Comparison of ENCODE assay signal across 10 mouse cellular contexts in the genomic region with DNA sequence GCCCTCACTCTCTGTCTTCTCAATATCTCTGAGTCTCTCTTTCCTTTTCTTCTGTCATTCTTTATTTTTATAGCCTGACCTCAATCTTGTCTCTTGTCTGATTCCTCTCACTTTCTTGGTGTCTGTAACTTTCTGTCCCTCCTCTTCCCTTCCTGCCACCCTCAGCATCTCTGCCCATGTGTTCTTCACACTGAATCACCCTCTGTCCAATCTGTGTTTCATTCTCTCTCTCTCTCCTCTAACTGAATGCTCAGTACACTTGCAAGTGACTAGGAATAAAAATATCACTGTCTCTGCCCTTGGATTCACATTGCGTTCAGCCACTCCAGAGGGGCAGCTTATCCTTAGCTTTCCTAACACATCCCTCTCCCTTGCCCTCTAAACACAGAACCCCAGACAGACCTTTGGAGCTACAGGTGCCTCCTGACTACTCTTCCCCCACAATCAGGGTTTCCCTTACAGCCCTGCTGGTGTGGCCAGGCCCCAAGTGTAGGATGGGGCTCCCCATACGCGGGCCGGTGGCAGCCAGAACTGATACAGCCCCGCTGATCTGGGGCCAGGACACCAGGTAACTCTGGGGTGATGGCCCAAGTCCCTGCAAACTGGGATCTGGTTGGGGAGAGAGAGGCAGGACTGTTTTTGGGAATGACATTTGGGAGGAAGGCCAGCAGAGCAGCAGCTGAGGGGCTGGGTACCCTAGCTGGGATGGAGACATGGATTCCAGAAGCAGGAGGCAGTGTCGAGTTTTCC. TPM values are rescaled to one million over a fixed set of nuclear protein-coding genes. Genes with fewer than 3 reads are reported as not detected.
DNase-seq lines count a peak whose midpoint lies in the region; ATAC-seq and TF ChIP-seq lines count a peak whose summit lies in the region.
"Had no signal": no experiment of that assay in that cellular context is flagged by ENCODE, and none has a peak within 500 bp of the region (broad histone marks: within the 10 kb centered on the region; RNA-seq: fewer than 3 reads in every experiment).

No protein-coding gene starts in this region.

- H3K4me3 ChIP-seq in liver, adult 2 months (ENCODE audit: insufficient read depth, low read depth, low read length): peak overlapping the region; percentile 40
- peak overlapping the region; percentile 92 for H3K4me3 ChIP-seq in heart, embryonic 11.5 days (ENCODE audit: low read depth, low read length)
- no peak overlapping the region for H3K4me3 ChIP-seq in limb, embryonic 14.5 days (replicated peaks; ENCODE audit: low read length)
- H3K4me3 ChIP-seq in stomach, embryonic 16.5 days (replicated peaks; ENCODE audit: low read length): peak overlapping the region; percentile 95

- 18% methylated on average over 6 of the region's 6 CpGs for WGBS in liver, adult 2 months
- 64% methylated on average over 6 of the region's 6 CpGs for whole genome bisulfite sequencing in heart, embryonic 11.5 days (ENCODE audit: insufficient replicate concordance)
- 78% methylated on average over 6 of the region's 6 CpGs for WGBS in limb, embryonic 14.5 days
- 78% methylated on average over 6 of the region's 6 CpGs for WGBS in stomach, embryonic 16.5 days

- no peak for TF ChIP-seq CTCF in liver, adult 2 months (IDR thresholded peaks at IDR 0.05; ENCODE audit: low read depth, low read length)

- H3K9ac ChIP-seq in liver, adult 2 months (ENCODE audit: low read depth, low read length): peak overlapping the region; percentile 96
- H3K9ac ChIP-seq in heart, embryonic 11.5 days (ENCODE audit: low read depth, low read length): peak overlapping the region; percentile 95
- peak overlapping the region; percentile 25; the same call in 1 of the 2 replicates for H3K9ac ChIP-seq in limb, embryonic 14.5 days (ENCODE audit: low read depth, low read length, severe bottlenecking)
- peak overlapping the region; percentile 61 for H3K9ac ChIP-seq in stomach, embryonic 16.5 days (ENCODE audit: low read length)

- peaks cover 17% of the 10 kb centered on the region for H3K79me2 ChIP-seq in liver, adult 2 months (ENCODE audit: control insufficient read depth, insufficient read depth, low read length)

- H3K27ac ChIP-seq in liver, adult 2 months (replicated peaks; ENCODE audit: insufficient read depth, low read depth, low read length): peak overlapping the region; percentile 98
- peak overlapping the region; percentile 94 for H3K27ac ChIP-seq in heart, embryonic 11.5 days (ENCODE audit: low read depth, low read length)
- H3K27ac ChIP-seq in limb, embryonic 14.5 days (replicated peaks; ENCODE audit: low read depth, low read length): no peak overlapping the region
- 0 out of 2 replicates have a peak overlapping the region, but pooled peaks have one; percentile 98 for H3K27ac ChIP-seq in stomach, embryonic 16.5 days (ENCODE audit: low read length)

- TF ChIP-seq POLR2A in liver, adult 2 months (IDR thresholded peaks at IDR 0.05; ENCODE audit: extremely low read depth, insufficient read depth, low read length): no peak
- TF ChIP-seq POLR2A in limb, embryonic 14.5 days (IDR thresholded peaks at IDR 0.05; ENCODE audit: borderline replicate concordance, extremely low read depth, insufficient read depth, insufficient read length): no peak

- peak overlapping the region; percentile 92 for H3K4me2 ChIP-seq in heart, embryonic 11.5 days
- H3K4me2 ChIP-seq in limb, embryonic 14.5 days (replicated peaks; ENCODE audit: low read depth, low read length, severe bottlenecking): peak overlapping the region; percentile 85
- peak overlapping the region; percentile 66 for H3K4me2 ChIP-seq in stomach, embryonic 16.5 days (ENCODE audit: low read depth, low read length)

- no peaks in the 10 kb centered on the region for H3K9me3 ChIP-seq in heart, embryonic 11.5 days (replicated peaks; ENCODE audit: control insufficient read depth, low read length)
- H3K9me3 ChIP-seq in limb, embryonic 14.5 days (ENCODE audit: control insufficient read depth, low read length): no peaks in the 10 kb centered on the region
- H3K9me3 ChIP-seq in stomach, embryonic 16.5 days (replicated peaks; ENCODE audit: control insufficient read depth, low read length): no peaks in the 10 kb centered on the region

- H3K36me3 ChIP-seq in liver, adult 2 months (ENCODE audit: control insufficient read depth, insufficient read depth, low read length): peaks cover 30% of the 10 kb centered on the region
- peaks cover 21% of the 10 kb centered on the region for H3K36me3 ChIP-seq in heart, embryonic 11.5 days (ENCODE audit: control insufficient read depth, insufficient read depth, low read length)
- H3K36me3 ChIP-seq in limb, embryonic 14.5 days (ENCODE audit: control insufficient read depth, insufficient read depth, low read length): peaks cover 37% of the 10 kb centered on the region
- peaks cover 8% of the 10 kb centered on the region; the same call in 1 of the 2 replicates for H3K36me3 ChIP-seq in stomach, embryonic 16.5 days (ENCODE audit: control insufficient read depth, insufficient read depth, low read length)

- H3K4me1 ChIP-seq in liver, adult 2 months (ENCODE audit: control insufficient read depth, insufficient read depth, low read length): peaks cover 16% of the 10 kb centered on the region
- peaks cover 20% of the 10 kb centered on the region for H3K4me1 ChIP-seq in heart, embryonic 11.5 days (ENCODE audit: control insufficient read depth, insufficient read depth, low read length)
- H3K4me1 ChIP-seq in limb, embryonic 14.5 days (ENCODE audit: control insufficient read depth, insufficient read depth, low read length): peaks cover 10% of the 10 kb centered on the region
- H3K4me1 ChIP-seq in stomach, embryonic 16.5 days (ENCODE audit: control insufficient read depth, insufficient read depth, low read length): peaks cover 22% of the 10 kb centered on the region

- no peak for ATAC-seq in heart, embryonic 11.5 days (replicated peaks; ENCODE audit: insufficient number of reproducible peaks, low FRiP score, low TSS enrichment)
- no peak for ATAC-seq in limb, embryonic 14.5 days (ENCODE audit: low FRiP score, low read depth)
- no peak for ATAC-seq in stomach, embryonic 16.5 days (ENCODE audit: insufficient read depth, low FRiP score)
- ATAC-seq in megakaryocyte-erythroid progenitor cell, adult 5-6 weeks (replicated peaks; ENCODE audit: low FRiP score, low TSS enrichment, poor library complexity, severe bottlenecking): no peak

- DNase-seq in liver, adult 2 months (ENCODE audit: extremely low read depth, low read depth, low spot score): peak; percentile 44
- no peak for DNase-seq in liver
- DNase-seq in limb, embryonic 14.5 days (ENCODE audit: low spot score): no peak
- no peak for DNase-seq in urinary bladder, postnatal 14 days (ENCODE audit: low spot score)
- DNase-seq in layer of hippocampus, adult 9-10 months (ENCODE audit: low spot score): no peak

- H3K27me3 ChIP-seq in liver, adult 2 months (ENCODE audit: control insufficient read depth, insufficient read depth, low read length): no peaks in the 10 kb centered on the region
- H3K27me3 ChIP-seq in heart, embryonic 11.5 days (ENCODE audit: control insufficient read depth, insufficient read depth, low read length): no peaks in the 10 kb centered on the region
- H3K27me3 ChIP-seq in limb, embryonic 14.5 days (ENCODE audit: control insufficient read depth, insufficient read depth, low read length): no peaks in the 10 kb centered on the region
- no peaks in the 10 kb centered on the region for H3K27me3 ChIP-seq in stomach, embryonic 16.5 days (ENCODE audit: control insufficient read depth, insufficient read depth, low read length)

RNA-seq across cellular contexts. Expression of gene Kif1c, which starts 1.8 kb away (rescaled TPM):
- 50.8 and 60.9 TPM in 2 replicates for total RNA-seq in liver, adult 2 months (2014; rRNA removed)
- 75.6 and 93.7 TPM in 2 replicates for polyA plus RNA-seq in liver, adult 2 months (2012; rRNA removed)
- 9.8 and 11.4 TPM in 2 replicates for polyA plus RNA-seq in heart, embryonic 11.5 days (2014; fragmentation: Nextera tagmentation; extraction: Ambion mirVana)
- polyA plus RNA-seq in limb, embryonic 14.5 days (2012; rRNA removed): 41.1 and 45.8 TPM in 2 replicates
- 14.6 and 16.2 TPM in 2 replicates for polyA plus RNA-seq in limb, embryonic 14.5 days (2014; fragmentation: Nextera tagmentation; extraction: Ambion mirVana)
- 2.6 and 3.0 TPM in 2 replicates for polyA plus RNA-seq in stomach, embryonic 16.5 days (2015; fragmentation: Nextera tagmentation; extraction: Ambion mirVana)
- 3.9 and 8.3 TPM in 2 replicates for total RNA-seq in megakaryocyte-erythroid progenitor cell, adult 5-6 weeks (2014; fragmentation: Nextera tagmentation)
- 5.4 and 13.2 TPM in 2 replicates for total RNA-seq in megakaryocyte-erythroid progenitor cell, adult 5-6 weeks (2017)

RNA-seq across cellular contexts. Expression of gene Inca1, which starts 2.2 kb away (rescaled TPM):
- 14.1 and 18.4 TPM in 2 replicates for total RNA-seq in liver, adult 2 months (2014; rRNA removed)
- 19.5 and 29.9 TPM in 2 replicates for polyA plus RNA-seq in liver, adult 2 months (2012; rRNA removed)
- polyA plus RNA-seq in heart, embryonic 11.5 days (2014; fragmentation: Nextera tagmentation; extraction: Ambion mirVana): 0.89 and 2.2 TPM in 2 replicates
- 1.3 TPM in 2 replicates for polyA plus RNA-seq in limb, embryonic 14.5 days (2012; rRNA removed)
- polyA plus RNA-seq in limb, embryonic 14.5 days (2014; fragmentation: Nextera tagmentation; extraction: Ambion mirVana): 0.81 and 0.93 TPM in 2 replicates
- polyA plus RNA-seq in stomach, embryonic 16.5 days (2015; fragmentation: Nextera tagmentation; extraction: Ambion mirVana): 1.3 and 1.5 TPM in 2 replicates
- 0.69 TPM in 1 of 2 replicates, not detected in the other for total RNA-seq in megakaryocyte-erythroid progenitor cell, adult 5-6 weeks (2014; fragmentation: Nextera tagmentation)
- 0.42 TPM in 1 of 2 replicates, not detected in the other for total RNA-seq in megakaryocyte-erythroid progenitor cell, adult 5-6 weeks (2017)
- total RNA-seq: neutrophil, adult 5-6 weeks had no signal
- polyA plus RNA-seq: erythroblast, embryonic 14.5 days had no signal

RNA-seq across cellular contexts. Expression of gene Camta2, which starts 14.3 kb away (rescaled TPM):
- total RNA-seq in liver, adult 2 months (2014; rRNA removed): 2.3 and 3.0 TPM in 2 replicates
- polyA plus RNA-seq in liver, adult 2 months (2012; rRNA removed): 14.7 and 16.9 TPM in 2 replicates
- 10.6 and 14.4 TPM in 2 replicates for polyA plus RNA-seq in heart, embryonic 11.5 days (2014; fragmentation: Nextera tagmentation; extraction: Ambion mirVana)
- 20.3 and 26.6 TPM in 2 replicates for polyA plus RNA-seq in limb, embryonic 14.5 days (2012; rRNA removed)
- 14.4 and 16.6 TPM in 2 replicates for polyA plus RNA-seq in limb, embryonic 14.5 days (2014; fragmentation: Nextera tagmentation; extraction: Ambion mirVana)
- 14.2 and 15.8 TPM in 2 replicates for polyA plus RNA-seq in stomach, embryonic 16.5 days (2015; fragmentation: Nextera tagmentation; extraction: Ambion mirVana)
- 14.6 and 17.4 TPM in 2 replicates for total RNA-seq in megakaryocyte-erythroid progenitor cell, adult 5-6 weeks (2014; fragmentation: Nextera tagmentation)
- total RNA-seq in megakaryocyte-erythroid progenitor cell, adult 5-6 weeks (2017): 0.91 and 7.1 TPM in 2 replicates

RNA-seq across cellular contexts. Expression of gene Spag7, which starts 32.9 kb away (rescaled TPM):
- total RNA-seq in liver, adult 2 months (2014; rRNA removed): 29.4 and 31.6 TPM in 2 replicates
- 21.0 and 24.0 TPM in 2 replicates for polyA plus RNA-seq in liver, adult 2 months (2012; rRNA removed)
- polyA plus RNA-seq in heart, embryonic 11.5 days (2014; fragmentation: Nextera tagmentation; extraction: Ambion mirVana): 187 and 201 TPM in 2 replicates
- 63.3 and 93.7 TPM in 2 replicates for polyA plus RNA-seq in limb, embryonic 14.5 days (2012; rRNA removed)
- polyA plus RNA-seq in limb, embryonic 14.5 days (2014; fragmentation: Nextera tagmentation; extraction: Ambion mirVana): 97.0 and 98.1 TPM in 2 replicates
- polyA plus RNA-seq in stomach, embryonic 16.5 days (2015; fragmentation: Nextera tagmentation; extraction: Ambion mirVana): 148 and 149 TPM in 2 replicates
- 61.3 and 88.7 TPM in 2 replicates for total RNA-seq in megakaryocyte-erythroid progenitor cell, adult 5-6 weeks (2014; fragmentation: Nextera tagmentation)
- 59.9 and 60.5 TPM in 2 replicates for total RNA-seq in megakaryocyte-erythroid progenitor cell, adult 5-6 weeks (2017)

RNA-seq across cellular contexts. Expression of gene Eno3, which starts 45.2 kb away (rescaled TPM):
- 3.0 and 3.3 TPM in 2 replicates for total RNA-seq in liver, adult 2 months (2014; rRNA removed)
- polyA plus RNA-seq in liver, adult 2 months (2012; rRNA removed): 4.0 and 4.5 TPM in 2 replicates
- polyA plus RNA-seq in heart, embryonic 11.5 days (2014; fragmentation: Nextera tagmentation; extraction: Ambion mirVana): 272 and 313 TPM in 2 replicates
- polyA plus RNA-seq in limb, embryonic 14.5 days (2012; rRNA removed): 75.3 and 84.6 TPM in 2 replicates
- polyA plus RNA-seq in limb, embryonic 14.5 days (2014; fragmentation: Nextera tagmentation; extraction: Ambion mirVana): 60.3 and 89.9 TPM in 2 replicates
- 19.3 and 126 TPM in 2 replicates for polyA plus RNA-seq in stomach, embryonic 16.5 days (2015; fragmentation: Nextera tagmentation; extraction: Ambion mirVana)
- total RNA-seq in megakaryocyte-erythroid progenitor cell, adult 5-6 weeks (2014; fragmentation: Nextera tagmentation): 16.7 and 33.7 TPM in 2 replicates
- total RNA-seq in megakaryocyte-erythroid progenitor cell, adult 5-6 weeks (2017): 8.4 and 16.5 TPM in 2 replicates

Comparison
In these comparisons a context has a peak if more than half of its experiments do, and no peak if none do; other contexts are left out.
1. H3K9ac ChIP-seq: peak in every context shown above with its lines; median percentile 96 in liver, adult 2 months; 95 in heart, embryonic 11.5 days; 61 in stomach, embryonic 16.5 days; 25 in limb, embryonic 14.5 days.